Mouse (Mus musculus) E14TG2a.4 (cell line): ENCODE measurements around the gene Serpind1.

Experiments
- H3K27me3 ChIP-seq: 2 replicates; pipeline ENCODE4 v1.6.1; 2014; ENCODE audit warnings: low read length, control low read depth; ENCODE audit not compliant: insufficient read depth
- H3K36me3 ChIP-seq: 2 replicates; pipeline ENCODE4 v1.6.1; 2014; ENCODE audit warnings: low read length, control low read depth; ENCODE audit not compliant: insufficient read depth
- H3K4me1 ChIP-seq: replicated peaks from 2 replicates; pipeline ENCODE4 v1.6.1; 2014; ENCODE audit warnings: low read depth, low read length, control low read depth
- H3K4me3 ChIP-seq: replicated peaks from 2 replicates; pipeline ENCODE4 v1.5.1; 2014; ENCODE audit warnings: mild to moderate bottlenecking, low read length
- H3K9me3 ChIP-seq: 2 replicates; pipeline ENCODE4 v1.6.1; 2014; ENCODE audit warnings: low read length, control low read depth
- CTCF ChIP-seq: conservative IDR thresholded peaks from 2 replicates; pipeline ENCODE4 v1.5.1; 2014; ENCODE audit warnings: low read length
- NANOG ChIP-seq: IDR thresholded peaks from 2 replicates; pipeline ENCODE4 v1.6.1; 2014; ENCODE audit warnings: borderline replicate concordance, low read length, mixed read lengths
- POU5F1 ChIP-seq: IDR thresholded peaks from 2 replicates; pipeline ENCODE4 v1.6.1; 2014; ENCODE audit warnings: low read length, borderline replicate concordance

Serpind1 gene

GRCm38 (mm10) chr16:17382306-17382705 is 51.1 kb downstream of the Serpind1 start:
- peaks cover 59% of the 10 kb centered on the region for H3K36me3 ChIP-seq
- no peaks in the 10 kb centered on the region for H3K4me1 ChIP-seq
- TF ChIP-seq NANOG = no peak
- no peak for TF ChIP-seq CTCF
- no peak for TF ChIP-seq POU5F1
- H3K9me3 ChIP-seq = no peaks in the 10 kb centered on the region
- no peak overlapping the region for H3K4me3 ChIP-seq
- no peaks in the 10 kb centered on the region for H3K27me3 ChIP-seq

GRCm38 (mm10) chr16:17383594-17384326 is 52.6 kb downstream of the Serpind1 start:
- no peak overlapping the region for H3K4me3 ChIP-seq
- no peak for TF ChIP-seq POU5F1
- TF ChIP-seq NANOG = no peak
- no peak for TF ChIP-seq CTCF
- H3K9me3 ChIP-seq = no peaks in the 10 kb centered on the region
- H3K27me3 ChIP-seq = no peaks in the 10 kb centered on the region
- peaks cover 48% of the 10 kb centered on the region for H3K36me3 ChIP-seq
- H3K4me1 ChIP-seq = no peaks in the 10 kb centered on the region

- 0 out of 2 replicates have a peak, but pooled peaks cover 3% of the 10 kb centered on the region for H3K36me3 ChIP-seq
- peaks cover 16% of the 10 kb centered on the region for H3K4me1 ChIP-seq
- no peaks in the 10 kb centered on the region for H3K27me3 ChIP-seq
- no peaks in the 10 kb centered on the region for H3K9me3 ChIP-seq
- TF ChIP-seq CTCF (no peak), POU5F1 (no peak), NANOG (no peak)
- H3K4me3 ChIP-seq = no peak overlapping the region
These were observed 61.6 kb downstream of the Serpind1 start for GRCm38 (mm10) chr16:17392784-17393183.
